In genomic region chr10:57784131-57784875, GRCm38 (mm10) we compare ENCODE assay signal across 7 mouse cellular contexts. TPM values are rescaled to one million over a fixed set of nuclear protein-coding genes. Genes with fewer than 3 reads are reported as not detected.
DNase-seq lines count a peak whose midpoint lies in the region; ATAC-seq lines count a peak whose summit lies in the region.

No protein-coding gene starts in this region.

- H3K9ac ChIP-seq in intestine, embryonic 16.5 days (ENCODE audit: low read depth, low read length): no peak overlapping the region; the same call in 1 of the 2 replicates
- H3K9ac ChIP-seq in midbrain, embryonic 15.5 days: 0 out of 2 replicates have a peak overlapping the region, but pooled peaks have one; percentile 17

- H3K36me3 ChIP-seq in intestine, embryonic 16.5 days (ENCODE audit: control insufficient read depth, insufficient read depth, low read length): no peaks in the 10 kb centered on the region
- H3K36me3 ChIP-seq in midbrain, embryonic 15.5 days (replicated peaks): no peaks in the 10 kb centered on the region

- peak; percentile 66 for ATAC-seq in intestine, embryonic 16.5 days
- ATAC-seq in midbrain, embryonic 15.5 days (replicated peaks): peak; percentile 89

- peak; percentile 21 to 49 for DNase-seq in adrenal gland, postnatal 4 days (ENCODE audit: low spot score in 2 of 2)
- DNase-seq in embryo, embryonic 10 days (ENCODE audit: low spot score): peak; percentile 84
- DNase-seq in gastrocnemius, postnatal 25 days: peak; percentile 29
- DNase-seq in left cerebral cortex, postnatal 14 days (ENCODE audit: low spot score in 2 of 2): peak; percentile 84 to 94
- DNase-seq in testis, postnatal 10 days (ENCODE audit: low spot score): peak; percentile 74

- H3K27ac ChIP-seq in intestine, embryonic 16.5 days (ENCODE audit: low read length): no peak overlapping the region
- peak overlapping the region; percentile 79 for H3K27ac ChIP-seq in midbrain, embryonic 15.5 days

- H3K4me3 ChIP-seq in intestine, embryonic 16.5 days (ENCODE audit: low read length): peak overlapping the region; percentile 19
- peak overlapping the region; percentile 35 for H3K4me3 ChIP-seq in midbrain, embryonic 15.5 days

- WGBS in intestine, embryonic 16.5 days: 16% methylated on average over 7 of the region's 7 CpGs
- WGBS in midbrain, embryonic 15.5 days: 3% methylated on average over 7 of the region's 7 CpGs

- H3K4me2 ChIP-seq in intestine, embryonic 16.5 days (ENCODE audit: low read depth, low read length): peak overlapping the region; percentile 25; the same call in 1 of the 2 replicates
- peak overlapping the region; percentile 51 for H3K4me2 ChIP-seq in midbrain, embryonic 15.5 days

- 0 out of 2 replicates have a peak, but pooled peaks cover 8% of the 10 kb centered on the region for H3K4me1 ChIP-seq in intestine, embryonic 16.5 days (ENCODE audit: control insufficient read depth, insufficient read depth, low read length)
- peaks cover 30% of the 10 kb centered on the region for H3K4me1 ChIP-seq in midbrain, embryonic 15.5 days

- H3K27me3 ChIP-seq in intestine, embryonic 16.5 days (replicated peaks; ENCODE audit: control insufficient read depth, insufficient read depth, low read length): no peaks in the 10 kb centered on the region
- H3K27me3 ChIP-seq in midbrain, embryonic 15.5 days (replicated peaks): no peaks in the 10 kb centered on the region

- H3K9me3 ChIP-seq in intestine, embryonic 16.5 days (ENCODE audit: control insufficient read depth, low read length): no peaks in the 10 kb centered on the region
- H3K9me3 ChIP-seq in midbrain, embryonic 15.5 days: no peaks in the 10 kb centered on the region

- intact Hi-C loops in left cerebral cortex, postnatal 14 days (cut with DNase I): no loop called here

RNA-seq across cellular contexts. Expression of gene Fabp7, which starts 0.4 kb away (rescaled TPM):
- total RNA-seq in adrenal gland, postnatal 4 days (2021): 10 to 100 TPM; 18.3 to 25.6 TPM
- not detected for total RNA-seq in gastrocnemius, postnatal 25 days (2021)
- 32.8 and 36.5 TPM in 2 replicates for polyA plus RNA-seq in intestine, embryonic 16.5 days (2015; fragmentation: Nextera tagmentation; extraction: Ambion mirVana)
- 100 to 1,000 TPM; 162 to 165 TPM for total RNA-seq in left cerebral cortex, postnatal 14 days (2021)
- polyA plus RNA-seq in midbrain, embryonic 15.5 days (2015; fragmentation: Nextera tagmentation; extraction: Ambion mirVana): 1,183 and 1,204 TPM in 2 replicates

RNA-seq across cellular contexts. Expression of gene Smpdl3a, which starts 9.8 kb away (rescaled TPM):
- 10 to 100 TPM; 32.8 to 36.0 TPM for total RNA-seq in adrenal gland, postnatal 4 days (2021)
- total RNA-seq in gastrocnemius, postnatal 25 days (2021): 10 to 100 TPM; 37.6 to 47.7 TPM
- polyA plus RNA-seq in intestine, embryonic 16.5 days (2015; fragmentation: Nextera tagmentation; extraction: Ambion mirVana): 81.6 and 99.0 TPM in 2 replicates
- 10 to 100 TPM; 22.6 to 24.8 TPM for total RNA-seq in left cerebral cortex, postnatal 14 days (2021)
- polyA plus RNA-seq in midbrain, embryonic 15.5 days (2015; fragmentation: Nextera tagmentation; extraction: Ambion mirVana): 17.8 and 22.2 TPM in 2 replicates

Comparison
In these comparisons a context has a peak if more than half of its experiments do, and no peak if none do; other contexts are left out.
1. DNase-seq: peak in every context shown above with its lines; median percentile 89 in left cerebral cortex, postnatal 14 days; 84 in embryo, embryonic 10 days; 74 in testis, postnatal 10 days; 35 in adrenal gland, postnatal 4 days; 29 in gastrocnemius, postnatal 25 days.
2. RNA of gene Fabp7, which starts 0.4 kb away (total RNA-seq): 162 to 165 TPM in left cerebral cortex, postnatal 14 days and 18.3 to 25.6 TPM in adrenal gland, postnatal 4 days; not detected in gastrocnemius, postnatal 25 days; every median in the first group is over 10 times any median in the second.